Mouse (Mus musculus) liver, embryonic 16.5 days (tissue): Measurements from ENCODE around the gene Gm38392. TPM values are rescaled to one million over a fixed set of nuclear protein-coding genes. Genes with fewer than 3 reads are reported as not detected.

Experiments used
- ATAC-seq: fragments of 200-750 bp; cut with Nextera tagmentation; 2 replicates; pipeline ENCODE4 v1.8.0; 2017; ENCODE audit warnings: low read depth, mild to moderate bottlenecking, moderate number of reproducible peaks, moderate library complexity
- H3K27ac ChIP-seq: fragments of 300-500 bp; sonication (generic); 2 replicates; pipeline ENCODE4 v1.5.1; 2014; ENCODE audit warnings: mild to moderate bottlenecking, low read length
- H3K27me3 ChIP-seq: fragments of 300-500 bp; sonication (generic); 2 replicates; pipeline ENCODE4 v1.6.1; 2014; ENCODE audit warnings: low read depth, low read length, mixed read lengths; ENCODE audit not compliant: control insufficient read depth, insufficient read depth
- H3K36me3 ChIP-seq: fragments of 300-500 bp; sonication (generic); 2 replicates; pipeline ENCODE4 v1.6.1; 2014; ENCODE audit warnings: mild to moderate bottlenecking; ENCODE audit not compliant: control insufficient read depth, insufficient read depth
- H3K4me1 ChIP-seq: fragments of 300-500 bp; sonication (generic); 2 replicates; pipeline ENCODE4 v1.6.1; 2014; ENCODE audit warnings: low read depth, low read length, mixed read lengths; ENCODE audit not compliant: control insufficient read depth
- H3K4me2 ChIP-seq: fragments of 300-500 bp; sonication (generic); 2 replicates; pipeline ENCODE4 v1.6.1; 2014; ENCODE audit warnings: low read depth, low read length, mixed read lengths
- H3K4me3 ChIP-seq: fragments of 300-500 bp; sonication (generic); 2 replicates; pipeline ENCODE4 v1.5.1; 2014; ENCODE audit warnings: low read depth, mild to moderate bottlenecking, low read length
- H3K9ac ChIP-seq: fragments of 300-500 bp; sonication (generic); 2 replicates; pipeline ENCODE4 v1.6.1; 2014; ENCODE audit warnings: low read depth, low read length
- H3K9me3 ChIP-seq: fragments of 300-500 bp; sonication (generic); replicated peaks from 2 replicates; pipeline ENCODE4 v1.6.1; 2016; ENCODE audit warnings: low read length; ENCODE audit not compliant: control insufficient read depth
- WGBS: fragments of 180-500 bp; shearing (Covaris S2); extraction: QIAGEN DNeasy Blood & Tissue Kit; methylation state at CpG from one replicate; pipeline ENCODE4 v1.1.7; 2014; ENCODE audit not compliant: insufficient replicate concordance; 5-methylcytosine and 5-hydroxymethylcytosine counted together
- polyA plus RNA-seq: library from polyadenylated mRNA; unstranded; fragments of >200 nt; fragmentation: Nextera tagmentation; extraction: Ambion mirVana; gene quantifications from 2 replicates; pipeline ENCODE4 v1.2.1, GENCODE M21; 2015

The Gm38392 gene
- polyA plus RNA-seq, 1 experiment from 2014 or later: not detected

DNA sequence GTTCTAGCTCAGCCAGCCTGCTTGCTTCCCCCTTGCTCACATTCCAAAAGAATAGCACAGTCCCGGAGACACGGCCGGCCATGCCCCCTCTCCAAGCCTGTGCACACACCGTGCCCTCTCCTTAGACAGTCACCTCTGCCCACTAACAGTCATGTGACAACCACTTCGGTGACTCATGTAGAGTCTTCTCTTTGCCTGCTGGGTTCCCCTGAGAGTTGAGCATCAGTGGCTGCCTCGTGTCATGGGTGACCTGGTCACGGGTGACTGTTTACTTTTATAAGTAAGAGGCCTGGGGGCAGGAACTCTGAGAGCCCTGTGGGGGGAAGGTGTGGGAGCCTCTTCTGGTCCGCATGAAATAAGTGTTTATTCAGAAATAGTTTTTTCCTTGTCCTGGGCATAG is 53.0 kb downstream of the Gm38392 start:
- no peak overlapping the region for H3K4me3 ChIP-seq
- H3K4me2 ChIP-seq: no peak overlapping the region
- no peaks in the 10 kb centered on the region for H3K9me3 ChIP-seq
- H3K27ac ChIP-seq: no peak overlapping the region
- no peak overlapping the region for H3K9ac ChIP-seq
- peaks cover 49% of the 10 kb centered on the region for H3K27me3 ChIP-seq
- no peaks in the 10 kb centered on the region for H3K4me1 ChIP-seq
- WGBS: 57% methylated on average over 8 of the region's 8 CpGs
- H3K36me3 ChIP-seq: no peaks in the 10 kb centered on the region
- no peak for ATAC-seq

DNA sequence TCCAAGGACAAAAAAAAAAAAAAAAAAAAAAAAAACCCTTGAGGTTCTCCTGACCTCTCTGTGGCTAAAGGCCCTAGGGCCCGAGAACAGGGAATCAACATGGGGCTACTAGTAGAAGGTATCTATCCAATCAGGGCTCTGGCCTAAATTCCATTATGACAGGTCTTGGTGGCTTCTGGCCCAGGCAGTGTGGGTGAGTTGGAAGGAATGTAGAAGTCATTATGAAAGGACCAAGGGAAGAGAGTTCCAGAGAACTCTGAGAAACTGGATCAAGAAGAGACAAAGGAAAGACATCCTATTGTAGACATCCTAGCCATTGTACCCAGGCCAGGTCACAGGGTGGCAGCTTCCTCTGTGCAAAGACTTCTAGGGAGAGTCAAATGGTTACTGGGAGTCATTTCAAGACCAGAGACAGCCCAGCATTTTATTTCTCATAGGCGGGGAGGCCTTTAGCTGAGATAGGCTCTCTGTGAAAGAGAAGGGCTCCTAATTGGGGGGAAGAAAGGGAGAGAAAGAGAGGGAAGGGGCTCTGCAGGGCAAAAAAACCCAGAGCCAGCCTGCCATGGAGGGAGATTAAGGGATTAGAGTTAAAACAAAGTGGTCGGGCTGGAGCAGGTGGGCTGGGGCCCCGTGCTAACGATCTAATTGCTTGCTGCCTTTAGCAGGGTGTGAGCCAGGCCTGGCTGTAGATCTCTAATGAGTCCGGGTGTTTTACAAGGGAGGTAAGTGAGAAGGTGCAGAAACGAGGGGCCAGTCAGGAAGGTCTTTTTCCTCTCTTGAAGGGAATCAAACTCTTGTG is 54.0 kb downstream of the Gm38392 start:
- H3K27ac ChIP-seq: no peak overlapping the region
- no peak for ATAC-seq
- no peaks in the 10 kb centered on the region for H3K36me3 ChIP-seq
- H3K9me3 ChIP-seq: no peaks in the 10 kb centered on the region
- no peaks in the 10 kb centered on the region for H3K4me1 ChIP-seq
- 19% methylated on average over 7 of the region's 7 CpGs for WGBS
- H3K27me3 ChIP-seq: peaks cover 39% of the 10 kb centered on the region
- no peak overlapping the region for H3K9ac ChIP-seq
- no peak overlapping the region for H3K4me3 ChIP-seq
- no peak overlapping the region for H3K4me2 ChIP-seq

DNA sequence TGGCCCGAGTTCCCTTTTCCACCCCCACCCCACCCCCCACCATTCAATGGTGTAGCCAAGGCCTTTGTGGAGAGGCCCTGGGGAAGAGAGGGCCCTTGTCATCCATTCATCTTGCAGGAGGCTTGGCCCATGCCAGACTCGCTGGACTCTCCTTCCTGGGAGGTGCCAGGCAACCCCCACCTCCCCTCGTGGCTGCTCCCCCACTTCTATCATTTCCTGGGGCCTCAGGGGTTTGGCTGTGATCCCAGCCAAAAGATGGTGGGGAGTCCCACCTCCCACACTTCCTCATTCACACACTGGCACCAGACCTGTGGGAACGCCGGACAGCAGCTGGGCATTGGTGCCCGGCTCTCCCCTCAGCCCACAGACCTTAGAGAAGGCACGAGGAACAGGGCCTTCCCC is 54.7 kb downstream of the Gm38392 start:
- Histone ChIP-seq H3K4me1 (no peaks in the 10 kb centered on the region), H3K4me2 (no peak overlapping the region), H3K9ac (no peak overlapping the region), H3K36me3 (no peaks in the 10 kb centered on the region), H3K27ac (no peak overlapping the region), H3K4me3 (no peak overlapping the region), H3K27me3 (peaks cover 36% of the 10 kb centered on the region), H3K9me3 (no peaks in the 10 kb centered on the region)
- WGBS: 39% methylated on average over 7 of the region's 7 CpGs
- ATAC-seq: no peak

DNA sequence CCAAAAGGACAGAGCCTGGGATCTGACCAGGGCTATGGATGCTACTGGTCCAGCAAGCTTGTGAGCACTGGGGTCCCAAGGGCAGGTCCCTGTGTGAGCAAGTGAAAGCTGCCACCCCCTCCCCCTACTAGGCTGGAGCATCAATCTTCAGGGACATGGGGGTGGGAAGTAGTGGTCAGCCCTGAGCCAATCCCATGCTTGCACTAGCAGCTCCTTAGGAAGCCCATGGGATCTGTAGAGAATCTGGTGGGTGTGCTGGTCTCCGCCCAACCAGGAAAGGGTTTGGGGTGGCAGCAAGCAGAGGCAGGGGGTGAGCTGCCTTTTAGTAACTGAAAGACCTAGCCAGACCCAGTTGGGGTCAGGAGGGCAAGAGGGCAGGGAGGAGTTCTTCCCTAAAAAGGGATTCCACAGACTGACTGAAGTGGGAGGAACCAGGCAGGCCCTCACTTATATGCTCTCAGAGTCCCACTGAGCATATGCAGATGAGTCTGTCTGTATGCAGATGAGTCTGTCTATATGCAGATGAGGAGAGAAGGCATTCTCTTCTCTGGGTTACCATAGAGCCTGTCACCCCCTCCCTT is 55.9 kb downstream of the Gm38392 start:
- Histone ChIP-seq H3K4me1 (no peaks in the 10 kb centered on the region), H3K9me3 (no peaks in the 10 kb centered on the region), H3K4me3 (no peak overlapping the region), H3K27ac (no peak overlapping the region), H3K36me3 (no peaks in the 10 kb centered on the region), H3K4me2 (no peak overlapping the region), H3K9ac (no peak overlapping the region), H3K27me3 (peaks cover 32% of the 10 kb centered on the region)
- no peak for ATAC-seq
- WGBS: 41% methylated on average over 1 of the region's 1 CpGs

DNA sequence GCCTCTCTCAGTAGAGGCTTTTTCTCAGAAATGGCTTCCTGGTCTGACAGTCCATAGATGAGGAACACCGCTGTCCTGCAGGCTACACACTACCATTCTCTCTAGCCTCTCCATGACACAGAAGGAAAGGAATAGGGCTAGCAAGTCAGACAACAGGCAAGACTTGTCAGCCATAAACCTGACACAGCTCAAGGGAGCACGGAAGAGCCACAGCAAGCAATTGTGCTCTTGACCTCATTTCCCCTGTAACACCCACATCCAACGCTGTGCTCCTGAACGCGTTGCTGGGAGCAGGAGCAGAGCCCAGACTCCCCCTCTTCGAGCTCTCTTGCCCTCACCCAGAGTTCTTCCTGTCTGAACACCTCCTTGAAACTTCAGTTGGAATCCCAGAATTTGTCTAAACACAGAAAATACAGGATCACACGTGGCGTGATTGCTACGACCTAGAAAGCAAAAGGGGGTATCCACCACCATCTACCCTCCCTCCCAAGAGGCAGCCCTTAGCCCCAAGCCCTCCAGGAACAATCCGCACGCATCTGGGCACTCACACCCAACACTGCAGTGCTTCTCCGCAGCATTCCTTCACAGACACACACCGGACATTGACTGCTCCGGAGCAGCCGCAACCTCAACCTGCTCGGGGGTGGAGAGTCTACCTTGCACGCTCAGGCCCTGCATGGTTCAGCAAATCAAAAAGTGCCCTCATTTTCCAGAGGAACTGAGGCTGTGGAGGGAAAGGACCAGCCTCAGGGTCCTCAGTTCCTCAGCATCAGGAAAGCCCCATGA is 56.6 kb downstream of the Gm38392 start:
- Histone ChIP-seq H3K4me3 (no peak overlapping the region), H3K9ac (no peak overlapping the region), H3K4me2 (no peak overlapping the region), H3K27ac (no peak overlapping the region), H3K27me3 (peaks cover 32% of the 10 kb centered on the region), H3K4me1 (no peaks in the 10 kb centered on the region), H3K9me3 (no peaks in the 10 kb centered on the region), H3K36me3 (no peaks in the 10 kb centered on the region)
- no peak for ATAC-seq
- 33% methylated on average over 17 of the region's 17 CpGs for WGBS

DNA sequence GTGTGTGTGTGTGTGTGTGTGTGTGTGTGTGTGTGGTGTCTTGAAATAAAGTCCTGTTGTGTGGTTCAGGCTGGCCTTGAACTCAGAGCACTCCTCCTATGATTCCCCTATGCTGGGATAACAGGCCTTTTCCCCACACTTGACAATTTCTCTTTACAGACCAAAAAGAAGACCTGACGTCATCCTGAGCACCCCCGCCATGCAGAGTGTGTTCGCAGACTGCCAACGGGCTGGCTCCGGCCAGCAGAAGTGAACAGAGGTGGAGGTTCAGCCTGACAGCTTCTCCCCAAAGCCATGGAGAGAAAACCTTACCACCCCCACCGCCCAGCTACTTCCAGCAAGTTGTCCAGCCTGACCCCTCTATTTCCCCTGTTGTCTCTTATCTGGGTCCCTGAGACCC is 57.5 kb downstream of the Gm38392 start:
- Histone ChIP-seq H3K4me3 (no peak overlapping the region), H3K27me3 (peaks cover 32% of the 10 kb centered on the region), H3K9me3 (no peaks in the 10 kb centered on the region), H3K27ac (no peak overlapping the region), H3K36me3 (no peaks in the 10 kb centered on the region), H3K4me1 (no peaks in the 10 kb centered on the region), H3K4me2 (no peak overlapping the region), H3K9ac (no peak overlapping the region)
- WGBS: 58% methylated on average over 6 of the region's 6 CpGs
- no peak for ATAC-seq

DNA sequence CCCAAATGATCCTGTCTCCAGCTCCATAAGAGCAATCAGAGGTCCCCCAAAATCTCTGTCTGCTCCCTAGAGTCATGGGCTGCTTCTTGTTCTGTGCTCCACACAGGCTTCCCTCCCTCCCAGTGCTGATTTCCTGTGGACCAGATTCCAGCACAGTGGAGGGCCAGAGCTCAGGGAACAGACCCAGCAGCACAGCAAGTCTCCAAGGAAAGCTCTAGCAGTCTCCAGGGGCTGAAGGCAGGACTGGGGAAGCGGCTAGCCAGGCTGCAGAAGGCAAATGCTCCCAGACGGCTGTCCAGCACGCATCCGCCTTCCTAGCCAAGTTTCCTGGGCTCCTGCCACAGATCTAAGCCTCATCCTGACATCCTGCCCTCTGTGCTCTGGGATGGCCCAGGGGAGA is 58.1 kb downstream of the Gm38392 start:
- Histone ChIP-seq H3K4me1 (no peaks in the 10 kb centered on the region), H3K36me3 (no peaks in the 10 kb centered on the region), H3K4me3 (no peak overlapping the region), H3K4me2 (no peak overlapping the region), H3K9ac (no peak overlapping the region), H3K27ac (no peak overlapping the region), H3K27me3 (peaks cover 29% of the 10 kb centered on the region), H3K9me3 (no peaks in the 10 kb centered on the region)
- WGBS: 45% methylated on average over 4 of the region's 4 CpGs
- no peak for ATAC-seq

DNA sequence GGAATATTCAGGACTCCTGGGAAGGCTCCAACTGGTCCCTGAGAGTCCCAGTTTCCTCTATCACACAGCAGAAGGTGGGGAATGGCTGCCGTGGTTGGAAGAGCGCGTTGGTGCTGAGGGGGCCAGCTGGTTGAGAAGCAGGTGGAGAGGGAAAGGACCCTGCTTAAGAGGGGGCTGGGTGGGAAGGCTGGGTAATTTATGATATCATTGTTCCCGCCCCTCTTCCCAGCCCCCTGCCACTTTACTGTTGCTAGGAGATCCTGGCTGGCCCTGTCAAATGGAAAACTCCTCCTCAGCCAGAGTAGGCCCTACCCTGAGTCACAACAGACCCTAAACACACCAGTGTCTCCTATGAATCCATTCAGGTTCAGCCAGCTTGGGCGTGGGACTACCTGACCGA is 59.0 kb downstream of the Gm38392 start:
- no peak overlapping the region for H3K4me3 ChIP-seq
- no peak for ATAC-seq
- no peaks in the 10 kb centered on the region for H3K4me1 ChIP-seq
- WGBS: 52% methylated on average over 6 of the region's 6 CpGs
- peaks cover 21% of the 10 kb centered on the region for H3K27me3 ChIP-seq
- no peak overlapping the region for H3K4me2 ChIP-seq
- no peak overlapping the region for H3K27ac ChIP-seq
- H3K9ac ChIP-seq: no peak overlapping the region
- no peaks in the 10 kb centered on the region for H3K9me3 ChIP-seq
- no peaks in the 10 kb centered on the region for H3K36me3 ChIP-seq

DNA sequence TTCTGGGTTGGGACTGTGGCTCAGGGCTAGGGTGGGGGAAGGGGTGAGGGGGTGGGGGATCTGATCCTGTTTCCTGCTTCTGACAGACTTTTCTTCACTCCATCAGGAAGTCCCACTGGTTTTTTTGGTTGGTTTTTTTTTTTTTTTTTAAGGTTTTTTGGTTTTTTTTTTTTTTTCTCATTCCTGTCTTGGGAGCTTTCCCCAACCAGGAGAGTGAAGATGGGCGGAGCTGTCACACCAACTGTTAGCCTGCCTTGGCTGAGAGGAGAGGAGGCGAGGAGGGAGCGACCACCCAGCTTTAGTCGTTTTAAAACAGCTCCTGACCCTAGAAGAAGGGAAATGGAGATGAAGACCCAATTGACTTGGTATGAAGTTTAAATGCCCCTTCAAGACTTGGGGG is 59.8 kb downstream of the Gm38392 start:
- Histone ChIP-seq H3K4me3 (no peak overlapping the region), H3K27ac (no peak overlapping the region), H3K4me1 (no peaks in the 10 kb centered on the region), H3K4me2 (no peak overlapping the region), H3K27me3 (peaks cover 20% of the 10 kb centered on the region), H3K9me3 (no peaks in the 10 kb centered on the region), H3K36me3 (no peaks in the 10 kb centered on the region), H3K9ac (no peak overlapping the region)
- no peak for ATAC-seq
- WGBS: 28% methylated on average over 4 of the region's 4 CpGs
